Mouse (Mus musculus) C2C12 (cell line): ENCODE data around the gene Sytl1. TPM values are rescaled to one million over a fixed set of nuclear protein-coding genes. Genes with fewer than 3 reads are reported as not detected.

ENCODE experiments used
- H3K27me3 ChIP-seq: one replicate; pipeline ENCODE4 v1.6.1; 2011; ENCODE audit not compliant: control insufficient read depth, insufficient read depth, insufficient read length
- H3K36me3 ChIP-seq: one replicate; pipeline ENCODE4 v1.6.1; 2011; ENCODE audit not compliant: control insufficient read depth, insufficient read depth
- H3K4me3 ChIP-seq: one replicate; pipeline ENCODE4 v1.5.1; 2011; ENCODE audit warnings: mild to moderate bottlenecking, control low read depth; ENCODE audit not compliant: poor library complexity, insufficient read depth, severe bottlenecking
- H3K79me2 ChIP-seq: one replicate; pipeline ENCODE4 v1.6.1; 2011; ENCODE audit not compliant: control insufficient read depth, insufficient read depth
- H3K79me3 ChIP-seq: one replicate; pipeline ENCODE4 v1.6.1; 2011; ENCODE audit warnings: low read depth, control low read depth
- H3ac ChIP-seq: one replicate; pipeline ENCODE3; 2011; ENCODE audit warnings: low read depth; ENCODE audit not compliant: control insufficient read depth, insufficient read length
- CEBPB ChIP-seq: IDR thresholded peaks from one replicate; pipeline ENCODE4 v1.6.1; 2011; ENCODE audit warnings: low read depth, mild to moderate bottlenecking, control low read depth, moderate library complexity
- CTCF ChIP-seq: IDR thresholded peaks from one replicate; pipeline ENCODE4 v1.5.1; 2011; ENCODE audit not compliant: control insufficient read depth, insufficient read depth, insufficient read length
- FOSL1 ChIP-seq: IDR thresholded peaks from one replicate; pipeline ENCODE4 v1.8.0; 2011; ENCODE audit warnings: mild to moderate bottlenecking, low read length; ENCODE audit not compliant: poor library complexity, insufficient read depth, severe bottlenecking
- MAX ChIP-seq: IDR thresholded peaks from one replicate; pipeline ENCODE4 v1.6.1; 2011; ENCODE audit warnings: mild to moderate bottlenecking, control low read depth
- MYOD1 ChIP-seq: IDR thresholded peaks from one replicate; pipeline ENCODE4 v1.6.1; 2011; ENCODE audit warnings: low read depth; ENCODE audit not compliant: control insufficient read depth, insufficient read length
- MYOG ChIP-seq: IDR thresholded peaks from one replicate; pipeline ENCODE4 v1.6.1; 2011; ENCODE audit not compliant: control insufficient read depth, insufficient read length; ENCODE audit errors: extremely low read depth
- USF1 ChIP-seq: IDR thresholded peaks from one replicate; pipeline ENCODE4 v1.6.1; 2011; ENCODE audit warnings: low read depth, mild to moderate bottlenecking, control low read depth, moderate library complexity
- polyA plus RNA-seq: library from polyadenylated mRNA; unstranded; fragments of >200 nt; fragmentation: generic; extraction: Trizol; gene quantifications from one replicate; pipeline ENCODE4 v1.2.1, GENCODE M21; 2012; ENCODE audit warnings: missing spikeins

The Sytl1 gene
- polyA plus RNA-seq, 1 experiment = 0.89 TPM

DNA sequence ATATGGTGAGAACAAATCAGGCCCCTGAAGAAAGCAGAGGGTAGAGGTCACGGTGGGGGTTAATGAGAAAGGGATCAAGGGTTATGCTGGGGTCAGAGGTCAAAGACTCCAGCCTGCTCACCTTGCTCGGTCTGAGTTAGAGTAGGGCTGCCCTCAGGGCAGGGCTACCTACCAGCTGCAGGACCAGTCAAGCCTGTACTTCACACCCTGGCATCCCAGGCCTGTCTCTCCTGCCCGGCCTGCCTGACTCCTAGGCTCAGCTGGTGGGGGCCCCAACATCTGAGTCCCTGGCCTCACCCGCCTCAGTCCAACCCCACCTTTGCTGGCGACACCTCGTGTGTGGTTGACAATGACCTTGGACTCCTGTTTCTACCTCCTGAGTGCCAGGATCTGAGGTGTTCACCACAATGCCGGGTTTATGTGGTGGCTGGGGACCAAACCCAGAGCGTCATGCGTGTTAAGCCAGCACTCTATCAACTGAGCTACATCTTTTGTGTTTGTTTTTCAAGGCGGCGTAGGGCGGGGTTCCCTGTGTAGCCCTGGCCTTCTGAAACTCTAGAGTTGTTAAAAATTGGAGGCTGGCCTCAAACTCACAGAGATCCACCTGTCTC lies 5.0 kb downstream of the Sytl1 start:
- H3K79me2 ChIP-seq = no peaks in the 10 kb centered on the region
- H3K27me3 ChIP-seq = peaks cover 19% of the 10 kb centered on the region
- H3K36me3 ChIP-seq = no peaks in the 10 kb centered on the region
- no peak overlapping the region for H3K4me3 ChIP-seq
- no peak overlapping the region for H3ac ChIP-seq
- no peak for TF ChIP-seq CTCF
- no peak for TF ChIP-seq FOSL1
- TF ChIP-seq MAX = no peak
- no peak for TF ChIP-seq MYOG
- TF ChIP-seq USF1 = no peak
- no peak for TF ChIP-seq CEBPB
- TF ChIP-seq MYOD1 = no peak
- no peaks in the 10 kb centered on the region for H3K79me3 ChIP-seq

DNA sequence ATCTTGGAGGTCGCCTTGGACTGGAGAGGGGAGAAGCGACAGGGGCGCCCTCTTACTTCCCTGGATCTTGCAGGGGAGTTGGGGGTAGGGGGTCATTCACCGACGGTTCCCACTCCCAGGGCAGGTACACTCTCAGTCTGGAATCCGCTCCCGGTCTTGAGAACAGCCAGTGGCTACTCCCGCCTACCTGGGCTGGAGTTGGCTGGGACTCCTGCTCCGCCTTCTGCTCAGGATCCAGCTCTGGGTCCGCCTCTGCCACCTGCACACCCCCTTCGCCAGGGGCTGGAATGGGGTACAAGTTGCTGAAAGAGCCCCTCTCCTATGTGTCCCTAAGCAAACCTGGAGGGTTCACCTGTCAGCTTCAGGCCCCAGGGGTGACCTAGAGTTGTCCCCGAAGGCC lies 5.7 kb downstream of the Sytl1 start:
- peaks cover 19% of the 10 kb centered on the region for H3K27me3 ChIP-seq

DNA sequence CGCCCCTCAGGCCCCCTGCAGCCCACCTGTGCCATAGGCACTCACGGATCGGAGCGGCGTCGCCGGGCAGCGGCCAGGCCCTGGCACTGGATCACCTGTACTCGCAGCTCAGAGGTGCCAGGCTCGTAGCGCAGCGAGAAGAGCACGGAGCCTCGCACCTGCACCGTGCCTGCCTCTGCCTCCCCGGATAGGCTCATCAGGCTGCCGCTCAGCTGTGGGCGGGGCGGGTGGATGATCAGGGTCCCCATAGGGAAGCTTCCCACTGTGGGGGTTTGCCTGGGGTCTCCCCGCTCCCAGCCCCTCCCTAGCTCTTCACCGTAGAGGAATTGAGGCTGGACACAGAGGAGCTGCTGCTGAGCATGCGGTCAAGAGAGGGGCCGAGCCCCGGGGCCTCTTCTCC lies 6.1 kb downstream of the Sytl1 start:
- Histone ChIP-seq H3K79me2 (no peaks in the 10 kb centered on the region), H3ac (no peak overlapping the region), H3K4me3 (no peak overlapping the region), H3K79me3 (no peaks in the 10 kb centered on the region), H3K36me3 (no peaks in the 10 kb centered on the region), H3K27me3 (peaks cover 19% of the 10 kb centered on the region)
- TF ChIP-seq MAX (no peak), USF1 (no peak), MYOD1 (no peak), CEBPB (no peak), FOSL1 (no peak), MYOG (no peak), CTCF (no peak)

More for the DNA sequence above, 5.7 kb downstream of the Sytl1 start:
- Histone ChIP-seq H3K79me3 (no peaks in the 10 kb centered on the region), H3K36me3 (no peaks in the 10 kb centered on the region), H3K4me3 (no peak overlapping the region), H3ac (no peak overlapping the region), H3K79me2 (no peaks in the 10 kb centered on the region)
- TF ChIP-seq FOSL1 (no peak), USF1 (no peak), CEBPB (no peak), MYOG (no peak), MYOD1 (no peak), MAX (no peak), CTCF (no peak)

DNA sequence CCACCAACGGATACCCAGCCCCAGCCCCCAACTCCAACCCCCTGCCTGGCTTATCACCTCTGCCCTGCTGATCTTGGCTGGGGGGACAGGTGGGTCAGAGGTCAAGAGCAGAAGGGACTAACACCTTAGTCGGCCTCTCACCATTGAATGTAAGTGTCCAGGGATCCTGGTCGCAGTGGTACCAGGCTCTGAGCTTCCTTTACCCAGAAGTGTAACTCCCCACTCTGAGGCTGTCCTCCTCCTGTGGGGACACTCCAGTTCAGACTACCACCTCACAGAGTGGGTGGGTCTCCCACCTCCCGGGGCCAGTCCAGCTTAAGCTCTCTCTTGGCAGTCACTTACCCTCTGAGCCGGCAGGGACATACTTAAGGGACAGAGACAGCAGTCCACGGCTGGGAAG lies 7.5 kb downstream of the Sytl1 start:
- Histone ChIP-seq H3K79me2 (no peaks in the 10 kb centered on the region), H3ac (no peak overlapping the region), H3K4me3 (no peak overlapping the region), H3K79me3 (no peaks in the 10 kb centered on the region), H3K36me3 (no peaks in the 10 kb centered on the region), H3K27me3 (peaks cover 19% of the 10 kb centered on the region)
- TF ChIP-seq MYOD1 = no peak
- no peak for TF ChIP-seq MAX
- no peak for TF ChIP-seq CTCF
- no peak for TF ChIP-seq CEBPB
- no peak for TF ChIP-seq USF1
- no peak for TF ChIP-seq MYOG
- TF ChIP-seq FOSL1 = no peak

DNA sequence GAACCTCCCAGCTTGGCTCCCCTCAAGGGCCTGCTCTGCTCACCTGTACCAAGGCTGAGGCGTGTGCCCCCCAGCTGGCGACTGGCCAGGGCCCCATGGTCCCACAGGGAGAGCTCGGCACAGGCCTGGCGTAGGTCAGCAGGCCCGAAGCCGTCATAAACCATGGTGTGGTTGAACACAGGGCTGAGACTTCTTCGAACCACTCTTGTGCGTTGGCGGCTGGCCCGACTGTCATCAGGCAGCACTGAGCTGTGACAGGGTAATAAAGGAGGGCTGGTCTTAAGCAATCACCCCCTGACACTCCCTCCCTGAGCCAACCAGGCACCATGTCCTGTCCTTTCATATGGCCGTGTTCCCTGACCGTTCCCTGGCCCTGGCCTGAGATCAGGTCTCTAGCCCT lies 9.5 kb downstream of the Sytl1 start:
- H3K27me3 ChIP-seq = peaks cover 19% of the 10 kb centered on the region

DNA sequence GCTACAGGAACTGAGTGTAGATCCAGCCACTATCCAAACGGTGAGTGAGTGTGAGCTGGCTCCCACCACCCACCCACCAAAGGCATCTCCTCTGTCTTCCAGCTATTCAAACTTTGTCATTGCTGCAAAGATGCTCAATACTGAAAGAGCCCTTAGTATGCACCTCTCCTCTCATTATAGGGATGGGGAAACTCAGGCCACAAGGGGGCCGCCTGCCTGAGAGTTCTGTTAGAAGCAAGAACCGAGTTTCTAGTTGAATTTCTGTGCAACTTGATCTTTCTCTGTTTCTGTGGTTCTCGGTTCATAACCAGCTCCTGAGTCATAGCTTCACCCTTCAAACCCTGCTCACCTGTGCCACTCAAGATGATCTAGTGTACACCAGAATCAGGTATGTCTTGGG lies 10.8 kb downstream of the Sytl1 start:
- TF ChIP-seq CTCF (no peak), CEBPB (no peak), USF1 (no peak), FOSL1 (no peak)
- Histone ChIP-seq H3K27me3 (peaks cover 8% of the 10 kb centered on the region), H3K4me3 (no peak overlapping the region), H3K79me3 (no peaks in the 10 kb centered on the region), H3K79me2 (no peaks in the 10 kb centered on the region), H3ac (no peak overlapping the region), H3K36me3 (no peaks in the 10 kb centered on the region)

More for the DNA sequence above, 9.5 kb downstream of the Sytl1 start:
- H3ac ChIP-seq = no peak overlapping the region
- no peaks in the 10 kb centered on the region for H3K79me3 ChIP-seq
- no peaks in the 10 kb centered on the region for H3K36me3 ChIP-seq
- H3K4me3 ChIP-seq = no peak overlapping the region
- TF ChIP-seq MAX (no peak), MYOG (no peak), USF1 (no peak), FOSL1 (no peak), CEBPB (no peak), CTCF (no peak), MYOD1 (no peak)
- no peaks in the 10 kb centered on the region for H3K79me2 ChIP-seq
